Mouse (Mus musculus): ENCODE measurements around the gene Kat2a. TPM values are rescaled to one million over a fixed set of nuclear protein-coding genes. Genes with fewer than 3 reads are reported as not detected.

Gene Kat2a
- 53.7 TPM for polyA plus RNA-seq (2015; fragmentation: Illumina TruSeq; extraction: RNeasy Lipid Tissue Mini Kit (QIAGEN cat#74804); ENCODE audit: low read depth, low replicate concordance)

GRCm38 (mm10) chr11:100711783-100712615, at the start of gene Kat2a:
Kat2a (minus strand) TSS chr11:100712465.

GRCm38 (mm10) chr11:100759611-100760233, 47.5 kb upstream of the Kat2a start, which contains the start of gene Kcnh4:
Kcnh4 (minus strand) TSS chr11:100759942.

GRCm38 (mm10) chr11:100738066-100738604, 25.9 kb upstream of the Kat2a start, which contains the start of gene Rab5c:
Rab5c (minus strand) TSS chr11:100738215.

GRCm38 (mm10) chr11:100713735-100714533, 1.7 kb upstream of the Kat2a start, which contains the start of gene Hspb9:
Hspb9 (plus strand) TSS chr11:100713850.

GRCm38 (mm10) chr11:100703851-100704531, 8.3 kb downstream of the Kat2a start, which contains the start of gene Dhx58:
Dhx58 (minus strand) TSS chr11:100704271.

GRCm38 (mm10) chr11:100692164-100692616, 20.1 kb downstream of the Kat2a start, which contains the start of gene Zfp385c:
Zfp385c (minus strand) TSS chr11:100692455.

Other genes starting within 250 kb of the Kat2a start
- gene Klhl11, start 239.7 kb downstream of the Kat2a start, polyA plus RNA-seq (2015; fragmentation: Illumina TruSeq; extraction: RNeasy Lipid Tissue Mini Kit (QIAGEN cat#74804); ENCODE audit: low read depth, low replicate concordance) = 23.5 TPM
- gene Acly, start 184.5 kb downstream of the Kat2a start, polyA plus RNA-seq (2015; fragmentation: Illumina TruSeq; extraction: RNeasy Lipid Tissue Mini Kit (QIAGEN cat#74804); ENCODE audit: low read depth, low replicate concordance) = 113 TPM
- gene Ttc25, start 166.9 kb downstream of the Kat2a start, polyA plus RNA-seq (2015; fragmentation: Illumina TruSeq; extraction: RNeasy Lipid Tissue Mini Kit (QIAGEN cat#74804); ENCODE audit: low read depth, low replicate concordance) = 1.7 TPM
- gene Cnp, start 137.6 kb downstream of the Kat2a start, polyA plus RNA-seq (2015; fragmentation: Illumina TruSeq; extraction: RNeasy Lipid Tissue Mini Kit (QIAGEN cat#74804); ENCODE audit: low read depth, low replicate concordance) = 371 TPM
- gene Nkiras2, start 93.2 kb downstream of the Kat2a start, polyA plus RNA-seq (2015; fragmentation: Illumina TruSeq; extraction: RNeasy Lipid Tissue Mini Kit (QIAGEN cat#74804); ENCODE audit: low read depth, low replicate concordance) = 12.7 TPM
- gene Dnajc7, start 92.3 kb downstream of the Kat2a start, polyA plus RNA-seq (2015; fragmentation: Illumina TruSeq; extraction: RNeasy Lipid Tissue Mini Kit (QIAGEN cat#74804); ENCODE audit: low read depth, low replicate concordance) = 208 TPM
- 0.42 TPM for gene Zfp385c, start 20.0 kb downstream of the Kat2a start, polyA plus RNA-seq (2015; fragmentation: Illumina TruSeq; extraction: RNeasy Lipid Tissue Mini Kit (QIAGEN cat#74804); ENCODE audit: low read depth, low replicate concordance)
- 2.4 TPM for gene Dhx58, start 8.2 kb downstream of the Kat2a start, polyA plus RNA-seq (2015; fragmentation: Illumina TruSeq; extraction: RNeasy Lipid Tissue Mini Kit (QIAGEN cat#74804); ENCODE audit: low read depth, low replicate concordance)
- not detected for gene Hspb9, start 1.4 kb upstream of the Kat2a start, polyA plus RNA-seq (2015; fragmentation: Illumina TruSeq; extraction: RNeasy Lipid Tissue Mini Kit (QIAGEN cat#74804); ENCODE audit: low read depth, low replicate concordance)
- gene Rab5c, start 25.8 kb upstream of the Kat2a start, polyA plus RNA-seq (2015; fragmentation: Illumina TruSeq; extraction: RNeasy Lipid Tissue Mini Kit (QIAGEN cat#74804); ENCODE audit: low read depth, low replicate concordance) = 175 TPM
- 9.3 TPM for gene Kcnh4, start 47.5 kb upstream of the Kat2a start, polyA plus RNA-seq (2015; fragmentation: Illumina TruSeq; extraction: RNeasy Lipid Tissue Mini Kit (QIAGEN cat#74804); ENCODE audit: low read depth, low replicate concordance)
- gene Hcrt, start 50.5 kb upstream of the Kat2a start, polyA plus RNA-seq (2015; fragmentation: Illumina TruSeq; extraction: RNeasy Lipid Tissue Mini Kit (QIAGEN cat#74804); ENCODE audit: low read depth, low replicate concordance) = not detected
- gene Ghdc, start 58.5 kb upstream of the Kat2a start, polyA plus RNA-seq (2015; fragmentation: Illumina TruSeq; extraction: RNeasy Lipid Tissue Mini Kit (QIAGEN cat#74804); ENCODE audit: low read depth, low replicate concordance) = 7.5 TPM
- 16.9 TPM for gene Stat5b, start 138.3 kb upstream of the Kat2a start, polyA plus RNA-seq (2015; fragmentation: Illumina TruSeq; extraction: RNeasy Lipid Tissue Mini Kit (QIAGEN cat#74804); ENCODE audit: low read depth, low replicate concordance)
- gene Stat5a, start 146.9 kb upstream of the Kat2a start, polyA plus RNA-seq (2015; fragmentation: Illumina TruSeq; extraction: RNeasy Lipid Tissue Mini Kit (QIAGEN cat#74804); ENCODE audit: low read depth, low replicate concordance) = 1.1 TPM
- 26.4 TPM for gene Stat3, start 227.1 kb upstream of the Kat2a start, polyA plus RNA-seq (2015; fragmentation: Illumina TruSeq; extraction: RNeasy Lipid Tissue Mini Kit (QIAGEN cat#74804); ENCODE audit: low read depth, low replicate concordance)